Mouse (Mus musculus) erythroblast, adult 5-6 weeks (primary cell): ENCODE data around the gene Parva. TPM values are rescaled to one million over a fixed set of nuclear protein-coding genes. Genes with fewer than 3 reads are reported as not detected.

Source experiments
- ATAC-seq: replicated peaks from 2 replicates; pipeline ENCODE4 v1.8.0; 2016; ENCODE audit warnings: moderate number of reproducible peaks, mild to moderate bottlenecking, moderate TSS enrichment, inconsistent platforms; ENCODE audit not compliant: poor library complexity, low FRiP score, severe bottlenecking
- total RNA-seq, 2 experiments: library from RNA; stranded (forward) in 1 of 2; stranded (reverse) in 1 of 2; fragments of 150-400 nt in 1 of 2; fragments of 200-764, 138-1000 nt in 1 of 2; gene quantifications; 2 replicates each; pipeline versions ENCODE4 v1.2.3 to v1.2.4; 2015 to 2017; ENCODE audit warnings: low replicate concordance in 2 of 2

Gene Parva
- total RNA-seq, 2 experiments from 2014 or later, result not detected

GRCm38 (mm10) chr7:112467687-112468111, 40.4 kb downstream of the Parva start:
- no peak for ATAC-seq

- no peak; the same call in 1 of the 2 replicates for ATAC-seq
Observed at GRCm38 (mm10) chr7:112469817-112470216, 42.5 kb downstream of the Parva start.

GRCm38 (mm10) chr7:112471316-112471715, 44.0 kb downstream of the Parva start:
- no peak for ATAC-seq

- no peak for ATAC-seq
Observed at GRCm38 (mm10) chr7:112472024-112472707, 44.9 kb downstream of the Parva start.

GRCm38 (mm10) chr7:112472708-112473281, 45.5 kb downstream of the Parva start:
- ATAC-seq, result no peak

- no peak for ATAC-seq
Observed at GRCm38 (mm10) chr7:112473649-112474435, 46.5 kb downstream of the Parva start.

GRCm38 (mm10) chr7:112479116-112479515, 51.8 kb downstream of the Parva start:
- no peak for ATAC-seq

- ATAC-seq, result no peak
Observed at GRCm38 (mm10) chr7:112481031-112481430, 53.7 kb downstream of the Parva start.

- ATAC-seq, result no peak
Observed at GRCm38 (mm10) chr7:112482572-112482971, 55.3 kb downstream of the Parva start.

GRCm38 (mm10) chr7:112483382-112483781, 56.1 kb downstream of the Parva start:
- ATAC-seq, result no peak

GRCm38 (mm10) chr7:112490825-112491224, 63.5 kb downstream of the Parva start:
- no peak for ATAC-seq

GRCm38 (mm10) chr7:112491737-112492136, 64.4 kb downstream of the Parva start:
- no peak for ATAC-seq

GRCm38 (mm10) chr7:112495950-112496349, 68.6 kb downstream of the Parva start:
- no peak for ATAC-seq

GRCm38 (mm10) chr7:112496921-112497320, 69.6 kb downstream of the Parva start:
- ATAC-seq, result no peak

GRCm38 (mm10) chr7:112498591-112499301, 71.4 kb downstream of the Parva start:
- ATAC-seq, result no peak

GRCm38 (mm10) chr7:112499453-112500133, 72.3 kb downstream of the Parva start:
- no peak for ATAC-seq

- ATAC-seq, result no peak
Observed at GRCm38 (mm10) chr7:112500134-112500490, 72.8 kb downstream of the Parva start.

GRCm38 (mm10) chr7:112502050-112502809, 74.9 kb downstream of the Parva start:
- ATAC-seq, result no peak

- no peak for ATAC-seq
Observed at GRCm38 (mm10) chr7:112502845-112503244, 75.5 kb downstream of the Parva start.
